Mouse (Mus musculus): ENCODE measurements around the gene Rhob. TPM values are rescaled to one million over a fixed set of nuclear protein-coding genes. Genes with fewer than 3 reads are reported as not detected.

Gene Rhob
- 41.5 and 43.8 TPM in 2 replicates for polyA plus RNA-seq (2015; fragmentation: Nextera tagmentation; extraction: Ambion mirVana)

DNA sequence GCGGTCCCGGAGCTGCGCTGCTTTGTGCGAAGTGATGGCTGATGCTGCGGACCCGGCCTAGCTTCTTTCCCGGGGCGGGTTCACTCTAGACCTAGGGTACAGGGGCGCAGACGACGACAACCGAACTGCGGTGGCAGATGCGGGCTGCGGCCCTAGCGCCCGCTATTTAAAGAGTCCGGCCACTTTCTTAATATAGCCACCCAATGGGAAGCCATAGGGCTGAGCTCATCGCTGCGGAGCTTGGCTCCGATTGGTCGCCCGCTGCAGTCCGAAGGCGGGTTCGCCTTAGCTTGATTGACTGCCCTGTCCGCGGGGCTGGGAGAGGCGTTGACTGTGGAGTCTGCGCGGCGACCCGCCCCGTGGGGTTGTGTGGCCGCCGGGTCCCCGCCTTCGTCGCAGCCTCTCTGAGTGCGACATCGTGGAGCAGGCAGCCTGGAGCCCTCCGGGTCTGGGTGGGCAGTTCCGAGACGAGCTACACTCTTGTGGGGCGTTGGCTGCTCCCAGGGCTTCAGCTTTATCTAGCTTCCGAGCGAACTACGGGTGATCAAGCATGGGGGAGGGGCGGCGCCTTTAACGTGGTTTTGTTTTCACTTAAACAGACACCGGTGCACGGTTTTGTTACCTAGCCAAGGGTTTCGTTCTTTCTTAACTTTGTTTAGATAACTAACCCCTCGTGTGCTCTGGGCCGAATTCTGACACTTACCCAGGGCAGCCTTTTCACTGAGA lies at the start of gene Rhob:
Gene Rhob, minus strand, starts transcription at position 139 of the 726 bp plus-strand sequence.
- H3K36me3 ChIP-seq: no peaks in the 10 kb centered on the region

DNA sequence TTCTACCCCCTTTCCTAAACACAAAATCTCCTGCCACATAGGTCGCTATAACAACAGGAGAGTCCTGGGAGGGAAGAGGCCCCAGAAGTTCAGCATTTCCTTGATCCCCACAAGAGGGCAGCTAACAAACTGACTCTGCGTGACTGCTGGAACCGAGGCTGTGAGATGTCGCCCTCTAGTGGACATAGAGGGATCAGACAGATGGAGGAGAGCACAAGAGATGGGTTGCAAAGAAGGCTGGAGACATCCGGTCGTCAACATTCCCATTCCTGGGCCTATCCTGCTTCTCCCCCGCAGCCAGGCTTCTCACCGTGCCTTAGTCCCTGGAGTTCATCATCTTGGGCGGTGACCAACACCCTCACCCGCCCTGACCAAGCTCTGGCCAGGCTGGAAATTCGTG lies 47.5 kb upstream of the Rhob start:
- H3K9ac ChIP-seq: no peak overlapping the region
- H3K36me3 ChIP-seq: no peaks in the 10 kb centered on the region
- no peaks in the 10 kb centered on the region for H3K27me3 ChIP-seq (replicated peaks)
- H3K4me3 ChIP-seq (replicated peaks): no peak overlapping the region
- WGBS: 16% methylated on average over 11 of the region's 11 CpGs
- no peak overlapping the region for H3K4me2 ChIP-seq
- no peaks in the 10 kb centered on the region for H3K9me3 ChIP-seq
- H3K27ac ChIP-seq: no peak overlapping the region
- peak; percentile 58; the same call in 1 of the 2 replicates for ATAC-seq (ENCODE audit: insufficient read depth, low FRiP score, low read depth)
- H3K4me1 ChIP-seq: no peaks in the 10 kb centered on the region

More for the DNA sequence above, at the start of gene Rhob:
- under 1% methylated on average over 56 of the region's 56 CpGs for WGBS
- Histone ChIP-seq H3K27ac (peak within 1 kb of the TSS; percentile 97), H3K4me1 (peaks cover 19% of the 10 kb centered on the region), H3K4me2 (peak within 1 kb of the TSS; percentile 87), H3K9me3 (no peaks in the 10 kb centered on the region), H3K4me3 (replicated peaks) (peak within 1 kb of the TSS; percentile 66), H3K27me3 (replicated peaks) (no peaks in the 10 kb centered on the region), H3K9ac (peak within 1 kb of the TSS; percentile 73)
- peak; percentile 96 for ATAC-seq (ENCODE audit: insufficient read depth, low FRiP score, low read depth)

DNA sequence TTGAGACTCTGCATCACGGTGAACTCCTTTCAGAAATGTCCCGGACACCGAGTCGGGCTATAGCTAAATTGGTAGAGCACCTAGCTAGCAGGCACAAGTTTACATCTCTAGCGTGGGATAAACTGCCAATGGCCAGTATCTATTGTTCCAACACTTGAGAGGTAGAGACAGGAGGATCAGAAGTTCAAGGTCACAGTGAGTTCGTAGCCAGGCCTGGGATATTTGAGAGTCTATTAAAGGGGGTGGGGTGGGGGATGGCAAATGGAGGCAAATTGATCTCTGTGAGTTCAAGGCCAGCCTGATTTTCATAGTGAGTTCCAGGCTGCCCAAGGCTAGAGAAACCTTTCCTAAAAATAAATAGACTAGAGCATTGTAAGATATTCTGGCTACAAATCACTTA lies 47.0 kb upstream of the Rhob start:
- Histone ChIP-seq H3K4me3 (replicated peaks) (no peak overlapping the region), H3K27me3 (replicated peaks) (no peaks in the 10 kb centered on the region), H3K9me3 (no peaks in the 10 kb centered on the region), H3K4me1 (no peaks in the 10 kb centered on the region), H3K4me2 (no peak overlapping the region), H3K36me3 (no peaks in the 10 kb centered on the region), H3K9ac (no peak overlapping the region), H3K27ac (no peak overlapping the region)
- ATAC-seq (ENCODE audit: insufficient read depth, low FRiP score, low read depth): no peak
- 84% methylated on average over 6 of the region's 6 CpGs for WGBS

DNA sequence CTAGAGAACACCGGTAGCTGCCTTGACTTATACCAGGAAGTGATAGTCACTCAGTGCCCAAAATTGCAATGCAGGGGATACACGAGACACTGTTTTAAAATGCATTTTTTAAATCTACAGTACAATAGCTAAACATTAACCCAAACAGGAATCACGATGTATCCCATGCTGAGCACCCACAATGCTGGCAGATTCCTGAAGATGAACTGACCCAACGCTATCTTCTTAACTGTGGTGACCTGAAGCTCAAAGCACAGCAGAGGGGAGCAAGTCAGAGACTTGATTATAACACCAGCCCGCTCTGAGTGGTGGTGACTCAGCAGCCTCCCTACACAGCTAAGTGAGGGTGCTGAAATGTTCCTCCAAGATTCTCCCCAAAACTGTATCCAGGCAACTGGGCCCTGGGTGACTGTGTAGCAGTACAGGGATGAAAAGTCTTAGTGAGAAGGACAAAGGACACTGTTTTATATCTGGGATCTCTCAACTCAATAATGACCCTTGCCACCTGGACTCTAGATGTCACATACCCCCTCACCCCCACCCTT lies 45.3 kb upstream of the Rhob start:
- Histone ChIP-seq H3K36me3 (no peaks in the 10 kb centered on the region), H3K9ac (no peak overlapping the region), H3K4me3 (replicated peaks) (no peak overlapping the region), H3K4me1 (no peaks in the 10 kb centered on the region), H3K4me2 (no peak overlapping the region), H3K9me3 (no peaks in the 10 kb centered on the region), H3K27me3 (replicated peaks) (no peaks in the 10 kb centered on the region), H3K27ac (no peak overlapping the region)
- ATAC-seq (ENCODE audit: insufficient read depth, low FRiP score, low read depth): no peak
- WGBS: 77% methylated on average over 5 of the region's 5 CpGs

DNA sequence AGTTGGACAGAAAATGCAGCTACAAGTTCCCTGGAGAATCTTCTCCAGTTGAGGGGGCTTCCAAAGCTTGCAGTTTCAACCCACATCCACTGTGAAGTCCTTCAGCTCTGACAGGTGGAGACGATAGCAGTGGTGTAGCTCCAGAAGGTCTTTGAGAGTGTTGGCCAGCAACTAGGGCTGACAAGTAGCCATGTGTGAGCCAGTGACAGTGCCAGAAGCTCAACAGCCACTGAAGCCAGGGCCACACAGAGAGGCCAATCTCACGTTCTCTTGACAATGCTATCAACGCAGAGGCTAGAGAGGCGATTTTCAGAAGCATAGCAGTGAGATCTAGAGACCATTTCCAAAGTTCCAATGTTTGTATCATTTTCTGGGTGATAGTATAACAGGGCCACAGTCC lies 42.6 kb upstream of the Rhob start:
- Histone ChIP-seq H3K9ac (no peak overlapping the region), H3K4me1 (no peaks in the 10 kb centered on the region), H3K4me3 (replicated peaks) (no peak overlapping the region), H3K27ac (no peak overlapping the region), H3K9me3 (no peaks in the 10 kb centered on the region), H3K27me3 (replicated peaks) (no peaks in the 10 kb centered on the region), H3K36me3 (no peaks in the 10 kb centered on the region), H3K4me2 (no peak overlapping the region)
- no peak for ATAC-seq (ENCODE audit: insufficient read depth, low FRiP score, low read depth)
- 79% methylated on average over 4 of the region's 4 CpGs for WGBS

DNA sequence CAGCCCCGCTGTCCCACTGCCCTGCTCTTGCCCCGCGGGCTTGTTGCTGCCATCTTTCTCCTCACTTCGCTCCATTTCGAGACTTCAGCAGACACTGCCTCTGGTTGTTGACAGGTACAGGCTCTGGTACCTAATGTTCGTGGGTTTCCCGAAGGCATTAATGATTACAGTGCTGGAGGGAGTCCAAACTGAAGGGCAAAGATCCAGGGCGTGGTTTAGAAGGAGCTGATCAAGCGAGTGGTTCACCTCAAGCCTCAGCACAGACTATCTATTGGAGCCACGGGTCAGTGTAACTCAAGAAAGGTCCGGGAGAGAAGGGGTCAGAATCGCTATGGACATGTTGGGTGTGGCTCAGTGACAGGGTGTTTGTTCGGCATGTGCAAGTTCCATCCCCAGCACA lies 39.7 kb upstream of the Rhob start:
- ATAC-seq (ENCODE audit: insufficient read depth, low FRiP score, low read depth): no peak
- Histone ChIP-seq H3K27me3 (replicated peaks) (no peaks in the 10 kb centered on the region), H3K27ac (no peak overlapping the region), H3K4me1 (no peaks in the 10 kb centered on the region), H3K9me3 (no peaks in the 10 kb centered on the region), H3K4me3 (replicated peaks) (no peak overlapping the region), H3K9ac (no peak overlapping the region), H3K36me3 (no peaks in the 10 kb centered on the region), H3K4me2 (no peak overlapping the region)
- 75% methylated on average over 13 of the region's 13 CpGs for WGBS

DNA sequence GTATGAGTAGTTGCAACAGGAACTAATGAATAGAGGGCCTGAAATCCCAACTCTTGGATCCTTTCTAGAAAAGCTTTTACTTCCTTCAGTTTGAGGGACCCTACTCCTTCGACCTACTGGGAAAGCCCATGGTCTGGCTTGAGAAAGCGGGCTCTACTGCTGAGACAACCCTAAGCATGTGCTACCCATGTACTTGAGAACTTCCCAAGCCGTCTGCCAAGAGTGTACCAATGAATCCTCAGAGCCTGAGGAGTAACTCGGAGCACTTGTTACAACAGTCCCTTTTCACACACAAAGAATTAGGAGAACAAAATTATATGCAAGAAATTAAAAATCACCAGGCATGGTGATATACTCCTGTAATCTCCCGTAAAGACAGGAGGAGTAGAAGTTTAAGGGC lies 37.5 kb upstream of the Rhob start:
- no peaks in the 10 kb centered on the region for H3K4me1 ChIP-seq
- no peaks in the 10 kb centered on the region for H3K36me3 ChIP-seq
- ATAC-seq (ENCODE audit: insufficient read depth, low FRiP score, low read depth): no peak
- H3K4me3 ChIP-seq (replicated peaks): no peak overlapping the region
- H3K4me2 ChIP-seq: no peak overlapping the region
- no peak overlapping the region for H3K9ac ChIP-seq
- no peak overlapping the region for H3K27ac ChIP-seq
- 85% methylated on average over 5 of the region's 5 CpGs for WGBS
- no peaks in the 10 kb centered on the region for H3K9me3 ChIP-seq
- no peaks in the 10 kb centered on the region for H3K27me3 ChIP-seq (replicated peaks)

DNA sequence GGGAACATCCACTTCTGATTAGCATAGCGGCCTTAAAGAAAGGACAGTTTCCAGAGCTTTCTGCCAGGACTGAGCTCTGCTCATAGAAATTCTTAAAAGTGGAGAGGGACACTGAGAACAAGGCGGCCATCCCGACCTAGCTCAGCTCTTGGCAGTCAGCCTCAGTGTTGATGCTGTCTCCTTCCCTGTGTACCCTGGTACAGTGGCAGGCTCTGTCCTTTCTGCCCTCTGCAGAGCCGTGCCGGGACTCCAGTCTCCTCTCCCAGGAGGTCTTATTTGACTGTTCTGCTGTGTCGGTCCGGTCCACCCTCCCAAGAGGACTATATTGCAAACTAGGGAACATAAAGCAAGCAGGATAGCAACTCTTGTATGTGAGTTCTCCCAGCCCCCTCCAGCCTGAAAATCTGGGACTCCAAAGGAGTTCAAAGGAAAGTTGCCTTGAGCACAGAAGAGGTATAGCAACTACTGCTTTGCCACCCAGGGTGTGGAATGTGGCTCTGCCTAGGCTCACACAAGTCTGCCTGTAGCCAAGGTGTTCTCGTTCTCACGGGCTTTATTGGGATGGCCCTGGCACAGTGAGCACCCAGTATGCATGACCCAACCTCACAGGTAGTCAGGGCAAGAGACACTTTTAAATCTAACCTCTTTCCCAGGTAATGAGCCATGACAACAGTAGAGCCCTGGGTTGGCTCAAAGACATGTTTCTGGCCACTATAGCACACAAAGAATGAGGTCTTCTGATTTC lies 36.6 kb upstream of the Rhob start:
- Histone ChIP-seq H3K27me3 (replicated peaks) (no peaks in the 10 kb centered on the region), H3K4me2 (no peak overlapping the region), H3K27ac (no peak overlapping the region), H3K9ac (no peak overlapping the region), H3K36me3 (no peaks in the 10 kb centered on the region), H3K9me3 (no peaks in the 10 kb centered on the region), H3K4me1 (no peaks in the 10 kb centered on the region), H3K4me3 (replicated peaks) (no peak overlapping the region)
- no peak for ATAC-seq (ENCODE audit: insufficient read depth, low FRiP score, low read depth)
- 73% methylated on average over 9 of the region's 9 CpGs for WGBS

DNA sequence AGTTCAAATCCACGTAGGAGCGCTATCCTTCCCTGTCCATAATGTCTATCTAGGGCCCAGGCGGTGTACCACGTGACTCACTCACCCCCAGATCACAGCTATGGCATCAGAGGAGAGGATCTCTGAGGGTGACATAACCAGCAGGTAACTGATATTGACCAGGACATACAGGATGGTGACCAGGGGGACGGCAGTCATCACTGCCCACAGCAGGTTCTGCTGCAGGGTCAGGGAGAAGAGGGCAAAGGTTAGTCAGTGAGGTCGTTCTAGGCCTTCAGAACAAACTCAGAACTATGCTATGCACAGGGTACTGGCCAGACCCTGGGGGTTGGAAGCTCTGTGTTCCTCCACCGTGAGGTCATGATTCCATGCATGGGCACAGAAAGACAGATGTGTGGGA lies 35.8 kb upstream of the Rhob start:
- 79% methylated on average over 7 of the region's 7 CpGs for WGBS
- H3K27ac ChIP-seq: no peak overlapping the region
- no peaks in the 10 kb centered on the region for H3K27me3 ChIP-seq (replicated peaks)
- H3K4me3 ChIP-seq (replicated peaks): no peak overlapping the region
- no peaks in the 10 kb centered on the region for H3K4me1 ChIP-seq
- H3K36me3 ChIP-seq: no peaks in the 10 kb centered on the region
- H3K9me3 ChIP-seq: no peaks in the 10 kb centered on the region
- H3K4me2 ChIP-seq: no peak overlapping the region
- ATAC-seq (ENCODE audit: insufficient read depth, low FRiP score, low read depth): no peak
- no peak overlapping the region for H3K9ac ChIP-seq

DNA sequence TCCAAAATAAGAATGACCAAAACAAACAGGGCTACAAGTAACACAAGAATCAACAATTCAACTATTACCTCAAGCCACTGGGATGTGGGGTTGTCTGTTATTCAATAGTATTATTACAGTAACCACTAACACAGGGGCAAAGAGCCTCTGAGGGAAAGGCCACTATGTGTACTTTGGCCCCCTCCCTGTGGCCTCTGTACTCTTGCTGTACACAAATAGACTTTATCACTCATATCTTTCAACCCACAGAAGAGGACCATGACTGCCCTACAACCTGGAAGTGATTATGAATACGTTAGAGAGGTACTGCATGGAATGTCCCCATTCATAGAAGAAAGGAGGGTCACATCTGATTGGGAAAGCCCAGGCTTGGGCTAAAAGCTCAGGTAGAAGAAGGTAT lies 35.1 kb upstream of the Rhob start:
- Histone ChIP-seq H3K27ac (no peak overlapping the region), H3K9ac (no peak overlapping the region), H3K9me3 (no peaks in the 10 kb centered on the region), H3K36me3 (no peaks in the 10 kb centered on the region), H3K4me3 (replicated peaks) (no peak overlapping the region), H3K27me3 (replicated peaks) (no peaks in the 10 kb centered on the region), H3K4me2 (no peak overlapping the region), H3K4me1 (no peaks in the 10 kb centered on the region)
- 52% methylated on average over 1 of the region's 1 CpGs for WGBS
- no peak for ATAC-seq (ENCODE audit: insufficient read depth, low FRiP score, low read depth)

DNA sequence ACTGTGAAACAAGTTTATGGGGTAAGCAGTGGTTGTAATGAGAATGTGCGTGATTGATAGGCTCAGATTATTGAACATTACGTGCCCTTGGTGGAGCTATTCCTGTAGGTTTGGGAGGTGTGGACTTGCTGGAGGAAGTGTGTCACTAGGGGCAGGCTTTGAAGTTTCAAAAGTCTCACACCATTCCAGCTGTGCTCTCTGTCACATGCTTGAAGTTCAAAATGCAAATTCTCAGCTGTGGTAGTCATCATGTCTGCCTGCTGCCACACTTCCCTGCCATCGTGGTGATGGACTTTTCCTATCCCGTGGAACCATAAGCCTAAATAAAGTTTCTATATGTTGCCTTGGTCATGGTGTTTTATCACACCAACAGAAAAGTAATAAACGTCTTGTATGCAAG lies 28.0 kb upstream of the Rhob start:
- WGBS: 76% methylated on average over 5 of the region's 5 CpGs
- Histone ChIP-seq H3K9me3 (no peaks in the 10 kb centered on the region), H3K4me1 (no peaks in the 10 kb centered on the region), H3K4me3 (replicated peaks) (no peak overlapping the region), H3K27ac (no peak overlapping the region), H3K27me3 (replicated peaks) (no peaks in the 10 kb centered on the region), H3K4me2 (no peak overlapping the region), H3K9ac (no peak overlapping the region), H3K36me3 (no peaks in the 10 kb centered on the region)
- no peak for ATAC-seq (ENCODE audit: insufficient read depth, low FRiP score, low read depth)

DNA sequence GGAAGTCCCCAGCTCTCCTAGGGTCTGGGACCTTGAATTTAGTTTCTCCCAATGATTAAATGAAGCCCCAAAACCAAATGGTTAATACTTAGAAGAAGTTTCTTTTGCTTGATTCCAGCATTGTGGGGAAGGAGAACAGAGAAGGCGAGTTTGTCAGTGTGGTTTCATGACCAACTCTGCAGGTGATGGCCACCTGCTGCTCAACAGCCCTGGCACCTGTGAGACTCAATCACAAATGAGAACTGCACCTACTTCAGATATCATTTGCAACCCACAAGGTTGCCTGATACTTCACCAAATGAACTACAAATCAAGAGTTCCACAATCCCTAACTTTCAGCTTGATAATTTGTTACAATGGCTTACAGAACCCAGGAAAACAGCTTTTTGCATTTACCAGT lies 27.4 kb upstream of the Rhob start:
- ATAC-seq (ENCODE audit: insufficient read depth, low FRiP score, low read depth): no peak
- Histone ChIP-seq H3K9ac (no peak overlapping the region), H3K36me3 (no peaks in the 10 kb centered on the region), H3K4me1 (no peaks in the 10 kb centered on the region), H3K27ac (no peak overlapping the region), H3K4me3 (replicated peaks) (no peak overlapping the region), H3K9me3 (no peaks in the 10 kb centered on the region), H3K27me3 (replicated peaks) (no peaks in the 10 kb centered on the region), H3K4me2 (no peak overlapping the region)
- 80% methylated on average over 1 of the region's 1 CpGs for WGBS

All from stomach, embryonic 15.5 days (tissue).